Mouse (Mus musculus) stomach, embryonic 14.5 days (tissue): ENCODE measurements around the gene Aimp1. TPM values are rescaled to one million over a fixed set of nuclear protein-coding genes. Genes with fewer than 3 reads are reported as not detected.

Source experiments
- ATAC-seq: fragments of 200-750 bp; cut with Nextera tagmentation; 2 replicates; pipeline ENCODE4 v1.8.0; 2017; ENCODE audit warnings: low read depth, moderate TSS enrichment; ENCODE audit not compliant: insufficient number of reproducible peaks, insufficient read depth, low FRiP score
- H3K27ac ChIP-seq: fragments of 300-500 bp; sonication (generic); 2 replicates; pipeline ENCODE4 v1.5.1; 2014; ENCODE audit warnings: mild to moderate bottlenecking, low read length, moderate library complexity, mixed read lengths
- H3K27me3 ChIP-seq: fragments of 300-500 bp; sonication (generic); 2 replicates; pipeline ENCODE4 v1.6.1; 2014; ENCODE audit warnings: low read length, control low read depth, mixed read lengths; ENCODE audit not compliant: control insufficient read depth, insufficient read depth
- H3K36me3 ChIP-seq: fragments of 300-500 bp; sonication (generic); 2 replicates; pipeline ENCODE4 v1.6.1; 2014; ENCODE audit warnings: mild to moderate bottlenecking, control low read depth, low read length, moderate library complexity, mixed read lengths; ENCODE audit not compliant: control insufficient read depth, insufficient read depth
- H3K4me1 ChIP-seq: fragments of 300-500 bp; sonication (generic); 2 replicates; pipeline ENCODE4 v1.6.1; 2014; ENCODE audit warnings: low read length, control low read depth, mixed read lengths; ENCODE audit not compliant: control insufficient read depth, insufficient read depth
- H3K4me2 ChIP-seq: fragments of 300-500 bp; sonication (generic); replicated peaks from 2 replicates; pipeline ENCODE4 v1.6.1; 2014; ENCODE audit warnings: low read depth, low read length, control low read depth
- H3K4me3 ChIP-seq: fragments of 300-500 bp; sonication (generic); 2 replicates; pipeline ENCODE4 v1.5.1; 2014; ENCODE audit warnings: low read depth, low read length, control low read depth
- H3K9ac ChIP-seq: fragments of 300-500 bp; sonication (generic); replicated peaks from 2 replicates; pipeline ENCODE4 v1.6.1; 2014; ENCODE audit warnings: low read depth, mild to moderate bottlenecking, control low read depth, low read length, moderate library complexity, mixed read lengths
- H3K9me3 ChIP-seq: fragments of 300-500 bp; sonication (generic); 2 replicates; pipeline ENCODE4 v1.6.1; 2016; ENCODE audit warnings: low read depth, low read length, control low read depth; ENCODE audit not compliant: control insufficient read depth
- WGBS: fragments of 180-500 bp; shearing (Covaris S2); extraction: QIAGEN DNeasy Blood & Tissue Kit; methylation state at CpG from one replicate; pipeline ENCODE4 v1.1.7; 2014; 5-methylcytosine and 5-hydroxymethylcytosine counted together
- polyA plus RNA-seq: library from polyadenylated mRNA; unstranded; fragments of >200 nt; fragmentation: Nextera tagmentation; extraction: Ambion mirVana; gene quantifications from 2 replicates; pipeline ENCODE4 v1.2.1, GENCODE M21; 2014

Gene Aimp1
- 81.4 and 87.8 TPM in 2 replicates for polyA plus RNA-seq

GRCm38 (mm10) chr3:132684231-132684928 is at the start of gene Aimp1:
Gene Aimp1 (minus strand): TSS chr3:132684370.
- no peak; the same call in 1 of the 2 replicates for ATAC-seq
- Histone ChIP-seq H3K9ac (peak within 1 kb of the TSS; percentile 70), H3K36me3 (no peaks in the 10 kb centered on the region; the same call in 1 of the 2 replicates), H3K4me3 (peak within 1 kb of the TSS; percentile 65), H3K4me1 (peaks cover 7% of the 10 kb centered on the region; the same call in 1 of the 2 replicates), H3K27me3 (no peaks in the 10 kb centered on the region), H3K9me3 (no peaks in the 10 kb centered on the region), H3K27ac (peak within 1 kb of the TSS; percentile 80), H3K4me2 (peak within 1 kb of the TSS; percentile 83)
- WGBS, result 2% methylated on average over 27 of the region's 27 CpGs

GRCm38 (mm10) chr3:132724326-132724725 is 40.2 kb upstream of the Aimp1 start:
- Histone ChIP-seq H3K27me3 (no peaks in the 10 kb centered on the region), H3K9me3 (no peaks in the 10 kb centered on the region), H3K4me1 (no peaks in the 10 kb centered on the region), H3K36me3 (peaks cover 3% of the 10 kb centered on the region), H3K27ac (no peak overlapping the region), H3K9ac (no peak overlapping the region), H3K4me2 (no peak overlapping the region), H3K4me3 (no peak overlapping the region)
- 85% methylated on average over 3 of the region's 3 CpGs for WGBS
- no peak for ATAC-seq

- Histone ChIP-seq H3K9ac (no peak overlapping the region), H3K4me1 (no peaks in the 10 kb centered on the region), H3K36me3 (peaks cover 3% of the 10 kb centered on the region; the same call in 1 of the 2 replicates), H3K27ac (no peak overlapping the region), H3K27me3 (no peaks in the 10 kb centered on the region), H3K9me3 (no peaks in the 10 kb centered on the region), H3K4me2 (no peak overlapping the region), H3K4me3 (no peak overlapping the region)
- no peak for ATAC-seq
- 93% methylated on average over 4 of the region's 4 CpGs for WGBS
Measured at GRCm38 (mm10) chr3:132717316-132717715, 33.1 kb upstream of the Aimp1 start.

- no peak overlapping the region for H3K4me2 ChIP-seq
- ATAC-seq, result no peak
Measured at GRCm38 (mm10) chr3:132713913-132714312, 29.7 kb upstream of the Aimp1 start.

GRCm38 (mm10) chr3:132706977-132707376 is 22.8 kb upstream of the Aimp1 start:
- H3K27me3 ChIP-seq, result no peaks in the 10 kb centered on the region
- peaks cover 3% of the 10 kb centered on the region; the same call in 1 of the 2 replicates for H3K36me3 ChIP-seq
- no peak overlapping the region for H3K4me3 ChIP-seq
- WGBS, result 85% methylated on average over 4 of the region's 4 CpGs
- no peaks in the 10 kb centered on the region for H3K9me3 ChIP-seq
- no peaks in the 10 kb centered on the region for H3K4me1 ChIP-seq
- no peak overlapping the region for H3K27ac ChIP-seq
- no peak overlapping the region for H3K9ac ChIP-seq
- no peak for ATAC-seq
- no peak overlapping the region for H3K4me2 ChIP-seq

More at GRCm38 (mm10) chr3:132713913-132714312, 29.7 kb upstream of the Aimp1 start:
- WGBS, result 46% methylated on average over 5 of the region's 5 CpGs
- H3K9me3 ChIP-seq, result no peaks in the 10 kb centered on the region
- no peaks in the 10 kb centered on the region for H3K4me1 ChIP-seq
- H3K27me3 ChIP-seq, result no peaks in the 10 kb centered on the region
- H3K27ac ChIP-seq, result no peak overlapping the region
- H3K36me3 ChIP-seq, result no peaks in the 10 kb centered on the region
- H3K9ac ChIP-seq, result no peak overlapping the region
- no peak overlapping the region for H3K4me3 ChIP-seq

- no peak overlapping the region for H3K4me3 ChIP-seq
Measured at GRCm38 (mm10) chr3:132704216-132704615, 20.0 kb upstream of the Aimp1 start.

GRCm38 (mm10) chr3:132701368-132701767 is 17.2 kb upstream of the Aimp1 start:
- H3K9ac ChIP-seq, result no peak overlapping the region
- H3K4me2 ChIP-seq, result no peak overlapping the region
- H3K4me1 ChIP-seq, result no peaks in the 10 kb centered on the region
- WGBS, result 75% methylated on average over 3 of the region's 3 CpGs
- no peak overlapping the region for H3K27ac ChIP-seq
- no peak overlapping the region for H3K4me3 ChIP-seq
- no peaks in the 10 kb centered on the region for H3K27me3 ChIP-seq
- ATAC-seq, result no peak
- peaks cover 3% of the 10 kb centered on the region; the same call in 1 of the 2 replicates for H3K36me3 ChIP-seq
- H3K9me3 ChIP-seq, result no peaks in the 10 kb centered on the region

More at GRCm38 (mm10) chr3:132704216-132704615, 20.0 kb upstream of the Aimp1 start:
- no peak for ATAC-seq
- no peaks in the 10 kb centered on the region for H3K4me1 ChIP-seq
- 91% methylated on average over 3 of the region's 3 CpGs for WGBS
- no peaks in the 10 kb centered on the region for H3K9me3 ChIP-seq
- no peaks in the 10 kb centered on the region for H3K27me3 ChIP-seq
- H3K27ac ChIP-seq, result no peak overlapping the region
- H3K9ac ChIP-seq, result no peak overlapping the region
- peaks cover 3% of the 10 kb centered on the region; the same call in 1 of the 2 replicates for H3K36me3 ChIP-seq
- no peak overlapping the region for H3K4me2 ChIP-seq

- WGBS, result 0% methylated on average over 41 of the region's 42 CpGs
- H3K4me2 ChIP-seq, result peak within 1 kb of the TSS; percentile 83
- peak within 1 kb of the TSS; percentile 65 for H3K4me3 ChIP-seq
- H3K9ac ChIP-seq, result peak within 1 kb of the TSS; percentile 70
- no peaks in the 10 kb centered on the region; the same call in 1 of the 2 replicates for H3K36me3 ChIP-seq
- H3K27me3 ChIP-seq, result no peaks in the 10 kb centered on the region
- peak; percentile 97 for ATAC-seq
- no peaks in the 10 kb centered on the region for H3K9me3 ChIP-seq
- H3K27ac ChIP-seq, result peak within 1 kb of the TSS; percentile 80
- peaks cover 7% of the 10 kb centered on the region; the same call in 1 of the 2 replicates for H3K4me1 ChIP-seq
Measured at GRCm38 (mm10) chr3:132683447-132684230, 531 bp downstream of the Aimp1 start, which contains the start of gene Tbck. Gene Tbck (plus strand): TSS chr3:132684144.
